Mouse (Mus musculus) megakaryocyte, embryonic 14.5 days (primary cell): ENCODE measurements around the gene Dupd1.

Experiments
- FLI1 ChIP-seq: IDR thresholded peaks from 2 replicates; pipeline ENCODE4 v1.6.1; 2012; ENCODE audit warnings: low read length, inconsistent platforms, mixed read lengths
- GATA1 ChIP-seq: IDR thresholded peaks from 3 replicates; pipeline ENCODE4 v1.6.1; 2012; ENCODE audit warnings: mixed read lengths, low read length, inconsistent platforms, borderline replicate concordance

GRCm38 (mm10) chr14:21669633-21670421 is 44.5 kb downstream of the Dupd1 start:
- no peak for TF ChIP-seq FLI1
- no peak for TF ChIP-seq GATA1
